Mouse (Mus musculus) kidney, postnatal 10 days (tissue): Measurements from ENCODE around the gene Tead1.

Source experiments
- DNase-seq: peaks from one replicate; pipeline ENCODE4 v3.0.0; 2021; ENCODE audit warnings: mixed read lengths

The Tead1 gene

GRCm38 (mm10) chr7:112679171-112679512 lies at the start of gene Tead1:
Tead1 (plus strand) TSS chr7:112679318.
- peak; percentile 99 for DNase-seq

- no peak for DNase-seq
These were observed 44.5 kb upstream of the Tead1 start for GRCm38 (mm10) chr7:112634505-112635213.

DNA sequence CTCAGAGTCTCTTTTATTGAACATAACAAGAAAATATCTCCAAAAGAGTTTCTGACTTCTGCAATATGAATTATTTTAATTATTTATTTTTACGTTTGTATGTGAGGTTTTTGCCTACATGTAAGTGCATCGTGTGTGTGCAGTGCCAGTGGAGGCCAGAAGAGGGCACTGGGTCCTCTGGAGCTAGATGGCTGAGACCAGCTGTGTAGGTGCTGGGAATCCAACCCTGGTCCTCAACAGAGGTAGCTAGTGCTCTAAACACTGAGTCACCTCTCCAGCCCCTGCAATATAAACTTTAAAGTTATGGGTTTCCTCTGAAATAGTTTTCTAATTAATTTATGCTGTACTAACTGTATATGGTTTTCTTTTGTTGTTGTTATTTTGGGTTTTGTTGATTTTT lies 43.2 kb upstream of the Tead1 start:
- DNase-seq: no peak

GRCm38 (mm10) chr7:112643866-112644543 lies 35.1 kb upstream of the Tead1 start:
- DNase-seq: no peak

DNA sequence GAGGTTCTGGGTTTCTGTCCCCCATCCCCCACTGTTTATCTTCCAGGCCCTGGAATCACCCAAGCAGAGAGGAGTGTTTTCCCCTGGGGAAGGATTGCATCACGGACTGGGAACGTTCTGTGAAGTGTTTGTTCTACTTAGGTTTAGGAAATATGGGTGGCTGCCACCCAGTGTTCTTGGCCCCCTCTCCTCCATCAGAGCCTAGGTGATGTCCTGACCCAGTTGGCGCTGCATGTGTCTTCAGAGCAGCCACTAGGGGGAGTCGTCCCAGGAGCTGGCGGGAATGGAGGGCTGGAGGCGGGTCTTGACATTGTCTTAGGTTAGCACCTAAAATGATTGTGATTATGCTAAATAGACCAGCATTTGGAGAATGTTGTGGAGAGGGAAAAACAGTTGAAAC lies 34.4 kb upstream of the Tead1 start:
- DNase-seq: peak; percentile 25

GRCm38 (mm10) chr7:112645724-112646123 lies 33.4 kb upstream of the Tead1 start:
- DNase-seq: no peak

GRCm38 (mm10) chr7:112647417-112647816 lies 31.7 kb upstream of the Tead1 start:
- no peak for DNase-seq

GRCm38 (mm10) chr7:112656141-112656662 lies 22.9 kb upstream of the Tead1 start:
- peak; percentile 69 for DNase-seq

GRCm38 (mm10) chr7:112658939-112659338 lies 20.2 kb upstream of the Tead1 start:
- no peak for DNase-seq

GRCm38 (mm10) chr7:112659816-112660215 lies 19.3 kb upstream of the Tead1 start:
- no peak for DNase-seq

DNA sequence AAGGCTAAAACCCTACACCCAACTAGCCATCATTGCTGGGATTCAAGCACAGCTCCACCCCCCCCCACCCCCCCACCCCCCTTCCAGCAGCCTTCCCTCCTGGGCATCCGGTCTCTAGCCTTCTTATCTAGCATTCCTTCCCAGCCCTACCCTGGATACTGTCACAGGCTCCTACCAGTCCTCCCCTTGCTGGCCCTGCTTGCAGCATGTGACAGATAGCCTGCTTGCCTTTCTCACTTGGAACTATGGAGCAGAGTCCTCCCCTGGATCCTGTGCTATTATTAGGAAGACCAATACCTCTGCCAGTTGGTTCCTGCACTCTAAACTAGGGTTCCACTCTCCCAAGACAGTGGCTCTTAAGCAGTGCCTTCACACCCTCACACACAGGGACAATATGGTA lies 18.8 kb upstream of the Tead1 start:
- DNase-seq: no peak

- no peak for DNase-seq
These were observed 16.5 kb upstream of the Tead1 start for GRCm38 (mm10) chr7:112662398-112663313.

DNA sequence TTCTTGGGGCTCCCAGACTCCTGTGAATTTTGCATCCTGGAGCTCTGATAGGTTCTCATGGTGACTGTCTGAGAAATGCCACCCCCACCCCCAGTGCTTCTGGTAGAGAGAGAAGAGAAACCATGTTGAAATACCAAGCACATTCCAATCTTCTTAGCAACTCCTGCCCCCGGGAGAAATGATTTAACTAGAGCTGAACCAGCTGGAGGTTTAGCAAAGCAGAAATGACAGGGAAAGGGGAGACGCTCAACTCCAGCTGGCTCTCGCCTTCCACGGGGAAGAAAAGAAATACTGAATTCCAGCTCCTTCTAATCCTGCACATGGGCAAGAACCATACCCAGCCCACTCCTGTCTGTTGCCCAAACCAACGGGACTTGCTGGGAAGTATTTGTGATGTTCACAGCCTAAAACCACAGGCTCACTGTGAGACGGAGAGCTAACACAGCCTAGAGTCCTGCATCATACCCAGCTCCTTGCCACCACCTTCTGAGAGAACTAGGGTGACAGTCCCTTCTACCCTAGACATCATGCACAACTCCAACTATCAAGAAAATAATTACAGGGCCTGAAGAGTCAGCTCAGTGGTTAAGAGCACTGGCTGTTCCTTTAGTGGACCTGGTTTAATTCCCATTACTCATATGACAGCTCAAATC lies 15.7 kb upstream of the Tead1 start:
- DNase-seq: peak; percentile 67

DNA sequence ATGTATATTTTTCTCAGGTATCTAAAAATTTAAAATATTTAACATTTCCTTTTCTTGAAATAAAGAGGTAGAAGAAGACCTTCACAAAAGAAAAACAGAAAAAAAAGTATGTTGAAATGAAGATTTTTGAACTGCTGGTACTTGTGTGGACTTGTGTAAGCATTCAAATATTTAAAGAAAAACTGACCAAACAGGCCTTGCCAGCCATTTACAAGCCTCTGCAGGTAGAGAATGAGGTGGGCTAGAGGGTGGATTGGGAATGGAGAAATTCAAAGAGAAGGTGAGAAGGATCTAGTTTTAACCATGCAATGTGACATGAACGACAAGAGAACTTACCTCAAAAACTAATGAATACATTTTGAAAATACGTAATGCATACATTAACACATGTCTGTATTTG lies 9.1 kb upstream of the Tead1 start:
- no peak for DNase-seq

DNA sequence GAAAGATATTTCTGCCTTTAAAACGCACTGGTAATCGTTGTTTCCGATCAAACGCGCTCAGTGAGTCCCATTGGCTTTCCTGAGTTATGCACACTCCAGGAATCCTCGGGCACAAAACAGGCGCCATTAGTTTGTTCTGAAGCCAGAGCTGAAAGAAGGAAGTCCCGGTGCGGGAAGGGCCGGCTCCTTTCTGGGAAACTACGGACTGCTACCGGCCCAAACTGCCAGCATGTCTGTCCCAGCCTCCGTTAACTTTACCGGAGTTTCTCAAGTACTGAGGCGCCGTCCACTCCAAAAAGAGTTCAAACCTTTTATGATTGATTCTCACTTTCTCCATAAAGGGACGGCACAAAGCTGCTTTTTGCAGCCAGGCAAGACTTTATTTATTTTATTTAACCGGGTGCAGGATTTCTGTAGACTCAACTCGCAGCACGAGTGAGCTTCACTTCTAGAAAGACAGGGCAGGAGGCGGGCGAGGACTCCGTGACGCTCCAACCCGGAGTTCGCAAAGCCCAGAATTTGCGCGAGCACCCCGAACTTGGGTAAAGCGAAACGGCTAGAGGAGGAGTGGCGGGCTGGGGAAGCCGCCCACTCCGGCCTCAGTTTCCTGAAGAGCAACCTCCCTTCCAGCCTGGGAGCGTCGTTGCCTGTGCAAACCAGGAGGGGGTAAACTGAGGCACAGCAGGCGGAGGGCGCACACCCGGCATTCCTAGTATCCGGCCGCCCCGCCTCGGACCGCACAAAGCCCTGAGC lies 524 bp upstream of the Tead1 start:
- DNase-seq: peak; percentile 84

GRCm38 (mm10) chr7:112679513-112680245 lies 561 bp downstream of the Tead1 start:
- DNase-seq: peak; percentile 87

DNA sequence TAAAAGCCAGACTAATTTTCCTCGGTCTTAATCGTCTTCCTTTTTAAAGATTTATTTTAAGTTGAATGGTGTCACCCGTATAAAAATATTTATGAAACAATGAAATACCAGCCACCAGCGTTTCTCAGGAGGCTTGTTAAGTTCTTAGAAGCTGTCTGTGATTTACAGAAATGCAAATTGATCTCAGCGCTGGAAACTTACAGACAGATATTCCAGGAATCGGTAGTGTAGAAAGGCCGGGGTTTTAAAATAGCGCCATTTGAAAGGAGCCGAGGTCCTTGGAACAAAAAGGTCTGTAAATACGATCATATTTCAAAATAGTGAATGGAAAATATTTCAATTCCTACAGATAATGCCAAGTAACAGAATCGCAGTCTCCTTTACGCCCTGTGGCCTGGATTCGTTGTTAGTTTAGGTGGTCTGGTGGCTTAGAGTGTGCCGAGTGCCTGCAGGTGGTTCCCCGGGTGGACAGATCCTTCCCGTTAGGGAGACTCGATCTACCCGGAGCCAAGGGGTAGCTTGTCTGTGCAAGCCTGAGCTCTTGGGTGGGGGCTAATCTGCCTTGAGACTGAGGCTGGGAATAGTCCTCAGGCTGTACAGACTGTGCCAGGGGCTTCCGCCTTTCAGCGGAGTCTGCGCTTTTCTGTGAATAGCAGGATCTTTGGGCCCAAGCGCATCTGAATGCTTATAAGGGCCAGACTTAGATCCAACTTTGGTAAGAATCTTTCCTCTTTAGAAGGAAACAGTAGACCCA lies 1.6 kb downstream of the Tead1 start:
- DNase-seq: peak; percentile 70

DNA sequence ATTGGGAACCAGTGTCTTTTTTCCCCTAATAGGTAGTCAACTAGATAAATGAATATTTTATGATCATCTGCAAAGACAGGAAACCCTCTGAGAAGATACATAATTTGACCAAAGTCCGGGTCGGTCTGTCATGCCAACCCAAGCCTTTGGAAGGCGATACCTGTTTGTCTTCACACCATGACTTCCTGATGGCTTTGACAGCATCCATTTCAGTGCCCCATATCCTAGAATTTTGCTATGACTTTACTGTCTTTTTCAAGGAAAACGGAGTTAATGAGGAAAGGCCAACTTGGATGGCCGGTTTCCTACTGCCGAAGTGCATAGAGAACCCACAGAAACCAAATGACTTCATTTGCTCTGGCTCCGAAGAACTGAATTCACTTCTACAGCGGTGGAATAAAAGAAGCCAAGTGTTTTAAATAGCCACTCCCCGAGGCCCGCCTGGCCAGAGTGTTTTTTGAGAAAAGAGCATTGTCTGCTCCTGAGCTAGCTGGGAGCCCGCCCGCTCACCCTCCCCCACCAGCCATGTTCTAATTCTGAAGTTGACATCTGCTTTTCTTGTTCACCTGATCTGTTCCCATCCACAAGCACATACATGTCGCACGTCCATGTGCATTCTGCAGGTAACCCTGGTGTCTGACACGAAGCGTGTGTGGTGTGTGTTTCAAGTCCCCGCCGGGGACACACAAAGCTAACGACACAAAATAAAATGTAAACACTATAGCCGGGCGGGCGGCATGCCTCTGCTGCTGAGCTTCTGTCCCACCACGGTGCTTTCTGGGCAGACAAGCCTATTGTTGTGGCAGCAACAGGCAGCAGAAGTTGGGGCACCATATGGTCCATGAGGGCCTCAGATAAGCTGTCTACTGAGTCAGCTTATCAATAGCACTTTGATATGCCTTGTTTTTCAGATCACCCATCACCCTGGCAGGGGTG lies 5.8 kb downstream of the Tead1 start:
- DNase-seq: peak; percentile 41

DNA sequence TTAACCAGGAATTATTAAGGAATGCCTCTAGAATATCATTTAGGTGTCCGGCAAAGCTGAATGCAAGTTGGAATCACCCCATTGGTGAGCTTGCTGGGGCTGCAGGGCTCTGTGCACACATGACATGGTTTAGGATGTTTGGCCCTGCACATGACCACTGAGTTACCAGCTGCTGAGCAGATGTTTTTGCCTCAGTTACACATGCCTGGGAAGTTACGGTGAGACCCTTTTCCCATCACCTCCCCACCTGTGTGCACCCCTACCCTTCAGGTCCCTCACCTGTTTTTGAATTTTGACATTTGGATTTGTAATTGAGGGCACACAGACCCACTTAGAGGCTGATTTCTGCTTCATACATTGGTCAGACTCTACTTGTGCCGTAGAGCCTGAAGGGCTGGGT lies 6.9 kb downstream of the Tead1 start:
- no peak for DNase-seq
